Mouse (Mus musculus): Measurements from ENCODE around the gene Tctn1. TPM values are rescaled to one million over a fixed set of nuclear protein-coding genes. Genes with fewer than 3 reads are reported as not detected.

The Tctn1 gene
- polyA plus RNA-seq, 1 experiment from 2014 or later: 1.9 TPM

DNA sequence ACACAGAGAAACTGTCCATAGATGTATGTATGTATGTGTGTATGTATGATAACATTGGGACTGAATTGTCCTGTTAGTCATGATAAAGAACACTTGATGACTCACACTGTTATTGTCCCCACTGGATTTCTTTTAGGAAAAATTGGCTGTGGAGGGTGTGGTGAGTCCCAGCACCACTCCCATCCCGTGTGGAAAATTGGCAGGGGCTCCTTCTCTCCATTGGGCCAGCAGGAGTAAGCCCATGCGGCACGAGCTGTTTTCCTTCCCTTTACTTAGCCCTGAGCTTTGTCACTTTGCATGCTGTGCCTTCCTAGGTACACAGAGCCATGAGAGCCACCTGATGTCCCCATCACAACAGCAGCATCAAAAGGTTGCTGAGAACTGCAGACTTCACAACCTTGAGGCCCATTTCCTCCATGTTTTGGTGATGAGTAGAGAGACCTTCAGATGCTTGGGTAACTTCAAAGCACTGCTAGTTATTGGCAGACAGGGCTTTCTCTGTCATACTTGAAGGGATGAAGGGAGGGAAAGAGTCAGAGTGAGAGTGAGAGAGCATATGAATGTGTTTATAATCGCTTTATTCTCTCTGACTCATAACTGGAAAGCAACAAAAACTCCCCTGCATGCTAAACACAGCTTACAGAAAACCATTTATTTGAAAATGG, 24.0 kb upstream of the Tctn1 start:
- Histone ChIP-seq H3K4me1 (replicated peaks; ENCODE audit: control insufficient read depth, insufficient read depth, low read length) (peaks cover 3% of the 10 kb centered on the region; the same call in 1 of the 2 replicates), H3K9me3 (ENCODE audit: control insufficient read depth) (no peaks in the 10 kb centered on the region), H3K4me3 (ENCODE audit: low read depth, low read length) (no peak overlapping the region), H3K4me2 (replicated peaks; ENCODE audit: low read depth) (no peak overlapping the region), H3K27me3 (replicated peaks; ENCODE audit: control insufficient read depth, insufficient read depth, low read length) (no peaks in the 10 kb centered on the region), H3K27ac (ENCODE audit: low read depth, low read length) (no peak overlapping the region), H3K9ac (ENCODE audit: low read depth, low read length) (no peak overlapping the region), H3K36me3 (ENCODE audit: control insufficient read depth, insufficient read depth) (no peaks in the 10 kb centered on the region)
- ATAC-seq: no peak
- no peak for TF ChIP-seq CTCF (IDR thresholded peaks at IDR 0.05; ENCODE audit: low read depth)
- WGBS: 70% methylated on average over 4 of the region's 4 CpGs

DNA sequence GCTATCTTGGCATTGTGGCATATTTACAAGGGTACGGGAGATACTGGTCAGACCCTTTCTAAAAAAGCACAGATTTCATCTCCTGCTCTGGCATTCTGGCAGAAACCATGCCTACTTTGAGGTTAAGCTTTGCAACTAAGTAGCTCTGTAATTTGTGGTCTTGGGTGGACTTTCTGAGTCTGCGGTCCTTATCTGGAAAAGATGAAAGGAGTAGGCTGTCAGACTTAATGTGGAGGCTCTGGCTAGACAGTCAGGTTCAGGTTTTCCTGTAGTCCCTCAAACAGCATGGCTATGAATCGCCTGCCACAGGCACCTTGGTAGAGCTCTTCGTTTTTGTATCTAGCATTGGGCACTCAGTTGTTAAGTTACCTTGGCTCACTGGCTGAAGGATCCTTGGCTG, 22.8 kb upstream of the Tctn1 start:
- Histone ChIP-seq H3K4me1 (replicated peaks; ENCODE audit: control insufficient read depth, insufficient read depth, low read length) (peaks cover 8% of the 10 kb centered on the region; the same call in 1 of the 2 replicates), H3K9ac (ENCODE audit: low read depth, low read length) (no peak overlapping the region), H3K27ac (ENCODE audit: low read depth, low read length) (no peak overlapping the region), H3K4me3 (ENCODE audit: low read depth, low read length) (no peak overlapping the region), H3K4me2 (replicated peaks; ENCODE audit: low read depth) (no peak overlapping the region; the same call in 1 of the 2 replicates), H3K36me3 (ENCODE audit: control insufficient read depth, insufficient read depth) (no peaks in the 10 kb centered on the region), H3K27me3 (replicated peaks; ENCODE audit: control insufficient read depth, insufficient read depth, low read length) (no peaks in the 10 kb centered on the region), H3K9me3 (ENCODE audit: control insufficient read depth) (no peaks in the 10 kb centered on the region)
- WGBS: 78% methylated on average over 4 of the region's 4 CpGs
- TF ChIP-seq CTCF (IDR thresholded peaks at IDR 0.05; ENCODE audit: low read depth): no peak
- no peak for ATAC-seq

DNA sequence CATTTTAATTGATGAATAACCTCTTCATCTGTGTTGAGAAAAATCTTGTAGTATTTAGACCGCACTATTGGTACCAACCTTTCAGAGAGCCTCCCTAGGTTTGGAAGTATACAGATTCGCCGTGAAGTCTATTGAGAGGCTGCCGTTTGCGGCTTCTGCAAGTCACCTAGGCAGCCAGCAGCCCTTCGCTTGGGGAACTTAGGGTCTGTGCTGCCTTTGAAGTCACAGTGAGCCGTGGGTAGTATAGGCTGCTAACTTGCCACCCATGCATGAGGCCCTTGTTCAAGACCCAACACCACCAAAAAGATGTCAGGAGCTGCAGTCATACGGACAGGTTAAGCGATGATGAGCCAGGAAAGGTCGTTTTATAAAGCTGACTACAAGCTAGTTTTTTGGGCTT, 21.9 kb upstream of the Tctn1 start:
- 0 out of 2 replicates have a peak, but pooled peaks cover 12% of the 10 kb centered on the region for H3K4me1 ChIP-seq (replicated peaks; ENCODE audit: control insufficient read depth, insufficient read depth, low read length)
- no peak overlapping the region for H3K27ac ChIP-seq (ENCODE audit: low read depth, low read length)

GRCm38 (mm10) chr5:122285767-122286150, 21.5 kb upstream of the Tctn1 start:
- H3K9ac ChIP-seq (ENCODE audit: low read depth, low read length): peak overlapping the region; percentile 97; the same call in 1 of the 2 replicates

More for the DNA sequence above, 21.9 kb upstream of the Tctn1 start:
- ATAC-seq: no peak
- TF ChIP-seq CTCF (IDR thresholded peaks at IDR 0.05; ENCODE audit: low read depth): no peak
- Histone ChIP-seq H3K36me3 (ENCODE audit: control insufficient read depth, insufficient read depth) (no peaks in the 10 kb centered on the region), H3K9me3 (ENCODE audit: control insufficient read depth) (no peaks in the 10 kb centered on the region), H3K9ac (ENCODE audit: low read depth, low read length) (no peak overlapping the region), H3K4me3 (ENCODE audit: low read depth, low read length) (peak overlapping the region; percentile 100), H3K4me2 (replicated peaks; ENCODE audit: low read depth) (peak overlapping the region; percentile 94), H3K27me3 (replicated peaks; ENCODE audit: control insufficient read depth, insufficient read depth, low read length) (no peaks in the 10 kb centered on the region)
- 82% methylated on average over 10 of the region's 10 CpGs for WGBS

GRCm38 (mm10) chr5:122285029-122285766, 20.9 kb upstream of the Tctn1 start:
- peak overlapping the region; percentile 82 for H3K27ac ChIP-seq (ENCODE audit: low read depth, low read length)

More at GRCm38 (mm10) chr5:122285767-122286150, 21.5 kb upstream of the Tctn1 start:
- H3K36me3 ChIP-seq (ENCODE audit: control insufficient read depth, insufficient read depth): no peaks in the 10 kb centered on the region
- no peak for TF ChIP-seq CTCF (IDR thresholded peaks at IDR 0.05; ENCODE audit: low read depth)
- WGBS: 33% methylated on average over 7 of the region's 7 CpGs
- peak overlapping the region; percentile 100 for H3K4me3 ChIP-seq (ENCODE audit: low read depth, low read length)
- 0 out of 2 replicates have a peak, but pooled peaks cover 16% of the 10 kb centered on the region for H3K4me1 ChIP-seq (replicated peaks; ENCODE audit: control insufficient read depth, insufficient read depth, low read length)
- no peak for ATAC-seq
- no peaks in the 10 kb centered on the region for H3K27me3 ChIP-seq (replicated peaks; ENCODE audit: control insufficient read depth, insufficient read depth, low read length)
- H3K27ac ChIP-seq (ENCODE audit: low read depth, low read length): no peak overlapping the region
- H3K4me2 ChIP-seq (replicated peaks; ENCODE audit: low read depth): peak overlapping the region; percentile 94
- H3K9me3 ChIP-seq (ENCODE audit: control insufficient read depth): no peaks in the 10 kb centered on the region

More at GRCm38 (mm10) chr5:122285029-122285766, 20.9 kb upstream of the Tctn1 start:
- Histone ChIP-seq H3K36me3 (ENCODE audit: control insufficient read depth, insufficient read depth) (no peaks in the 10 kb centered on the region), H3K27me3 (replicated peaks; ENCODE audit: control insufficient read depth, insufficient read depth, low read length) (no peaks in the 10 kb centered on the region), H3K4me3 (ENCODE audit: low read depth, low read length) (peak overlapping the region; percentile 100), H3K9ac (ENCODE audit: low read depth, low read length) (peak overlapping the region; percentile 97), H3K4me1 (replicated peaks; ENCODE audit: control insufficient read depth, insufficient read depth, low read length) (0 out of 2 replicates have a peak, but pooled peaks cover 16% of the 10 kb centered on the region), H3K4me2 (replicated peaks; ENCODE audit: low read depth) (peak overlapping the region; percentile 94), H3K9me3 (ENCODE audit: control insufficient read depth) (no peaks in the 10 kb centered on the region)
- under 1% methylated on average over 34 of the region's 34 CpGs for WGBS
- peak; percentile 55 for TF ChIP-seq CTCF (IDR thresholded peaks at IDR 0.05; ENCODE audit: low read depth)
- ATAC-seq: peak; percentile 15; the same call in 1 of the 2 replicates
